Mouse (Mus musculus) NIH3T3 (cell line): ENCODE data around the gene Prl2c3.
"Not testable (repeated sequence)": the region's sequence is repeated elsewhere in the genome, so short reads cannot be mapped to it uniquely, and the experiment has no call there.

Experiments used
- DNase-seq: peaks from one replicate; pipeline ENCODE4 v3.0.0-alpha.2; 2012; ENCODE audit warnings: low read depth

Prl2c3 gene

GRCm38 (mm10) chr13:12799979-12800378 is at the start of gene Prl2c3:
Gene Prl2c3, minus strand, starts transcription at chr13:12800079.
- DNase-seq, result peak; percentile 24

GRCm38 (mm10) chr13:12848254-12848653 is 48.4 kb upstream of the Prl2c3 start:
- DNase-seq, result not testable (repeated sequence)

- not testable (repeated sequence) for DNase-seq
Observed at GRCm38 (mm10) chr13:12844701-12845100, 44.8 kb upstream of the Prl2c3 start.

GRCm38 (mm10) chr13:12837546-12837945 is 37.7 kb upstream of the Prl2c3 start:
- DNase-seq, result not testable (repeated sequence)

GRCm38 (mm10) chr13:12831769-12832168 is 31.9 kb upstream of the Prl2c3 start:
- no peak for DNase-seq

- peak; percentile 54 for DNase-seq
Observed at GRCm38 (mm10) chr13:12829031-12829430, 29.2 kb upstream of the Prl2c3 start.

GRCm38 (mm10) chr13:12824500-12825176 is 24.8 kb upstream of the Prl2c3 start:
- not testable (repeated sequence) for DNase-seq

GRCm38 (mm10) chr13:12813734-12814424 is 14.0 kb upstream of the Prl2c3 start:
- peak; percentile 46 for DNase-seq

- DNase-seq, result peak; percentile 51
Observed at GRCm38 (mm10) chr13:12809591-12809990, 9.7 kb upstream of the Prl2c3 start.

GRCm38 (mm10) chr13:12808793-12809512 is 9.1 kb upstream of the Prl2c3 start:
- DNase-seq, result peak; percentile 55

- DNase-seq, result not testable (repeated sequence)
Observed at GRCm38 (mm10) chr13:12806496-12806895, 6.6 kb upstream of the Prl2c3 start.

GRCm38 (mm10) chr13:12769442-12770091 is 30.3 kb downstream of the Prl2c3 start:
- not testable (repeated sequence) for DNase-seq
